Mouse (Mus musculus): ENCODE measurements at regions not wholly inside any gene's neighbourhood (a gene's known extent, or its start where the extent isn't known, plus 50 kb on each side); places are given as distances from the start of the nearest gene placed in this dataset.

DNA sequence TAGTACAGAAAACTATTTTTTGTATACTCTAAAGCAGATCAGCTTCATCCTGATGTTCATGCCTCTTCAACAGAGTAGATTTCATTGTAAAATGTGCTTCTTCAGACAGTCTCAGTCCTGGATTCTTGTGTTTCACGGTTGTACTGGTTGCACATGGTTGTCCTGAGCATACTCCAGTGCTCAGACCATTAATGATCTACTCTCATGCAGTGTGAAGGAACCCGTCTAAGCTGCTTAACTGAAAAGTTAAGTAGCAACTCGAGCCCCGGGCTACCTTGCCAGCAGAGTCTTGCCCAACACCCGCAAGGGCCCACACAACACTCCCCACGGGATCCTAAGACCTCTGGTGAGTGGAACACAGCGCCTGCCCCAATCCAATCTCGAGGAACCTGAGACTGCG lies 380.3 kb upstream of the Fbxo33 start:
- Histone ChIP-seq H3K9me3 (ENCODE audit: control insufficient read depth, insufficient read depth, low read depth, low read length) (no peaks in the 10 kb centered on the region), H3K9ac (ENCODE audit: insufficient read depth, low read depth, low read length, poor library complexity, severe bottlenecking) (no peak overlapping the region), H3K36me3 (ENCODE audit: control insufficient read depth, insufficient read depth, low read length, poor library complexity, severe bottlenecking) (no peaks in the 10 kb centered on the region), H3K4me1 (ENCODE audit: control insufficient read depth in 2 of 2, insufficient read depth in 2 of 2, low read length in 2 of 2, poor library complexity in 1 of 2) (no peaks in the 10 kb centered on the region), H3K27ac (ENCODE audit: insufficient read depth, low read depth, low read length, poor library complexity, severe bottlenecking) (no peak overlapping the region), H3K4me3 (ENCODE audit: insufficient read depth in 1 of 2, low read depth in 1 of 2, low read length in 2 of 2, poor library complexity in 1 of 2, severe bottlenecking in 1 of 2) (no peak overlapping the region)
- no peak for TF ChIP-seq HCFC1 (IDR thresholded peaks at IDR 0.05; ENCODE audit: borderline replicate concordance, insufficient read depth, low read length)
- TF ChIP-seq ZNF384 (IDR thresholded peaks at IDR 0.05; ENCODE audit: low read depth, low read length): no peak
- TF ChIP-seq CHD2 (IDR thresholded peaks at IDR 0.05; ENCODE audit: low read depth, low read length): no peak
- TF ChIP-seq MAFK (IDR thresholded peaks at IDR 0.05; ENCODE audit: insufficient read depth, low read depth, low read length): no peak
- TF ChIP-seq ZC3H11A (IDR thresholded peaks at IDR 0.05; ENCODE audit: borderline replicate concordance, low read depth, low read length): no peak
- in situ Hi-C loops (cut with MboI; ENCODE audit: low sequenced_read_pairs in 2 of 2, unreplicated experiment in 2 of 2): no loop called here
- DNase-seq (ENCODE audit: low read depth, low spot score): no peak

GRCm38 (mm10) chr12:59589354-59589753 lies 369.8 kb upstream of the Fbxo33 start:
- Histone ChIP-seq H3K9me3 (ENCODE audit: control insufficient read depth, insufficient read depth, low read depth, low read length) (no peaks in the 10 kb centered on the region), H3K27ac (ENCODE audit: insufficient read depth, low read depth, low read length, poor library complexity, severe bottlenecking) (no peak overlapping the region), H3K36me3 (ENCODE audit: control insufficient read depth, insufficient read depth, low read length, poor library complexity, severe bottlenecking) (no peaks in the 10 kb centered on the region), H3K4me1 (ENCODE audit: control insufficient read depth in 2 of 2, insufficient read depth in 2 of 2, low read length in 2 of 2, poor library complexity in 1 of 2) (no peaks in the 10 kb centered on the region), H3K4me3 (ENCODE audit: insufficient read depth in 1 of 2, low read depth in 1 of 2, low read length in 2 of 2, poor library complexity in 1 of 2, severe bottlenecking in 1 of 2) (no peak overlapping the region), H3K9ac (ENCODE audit: insufficient read depth, low read depth, low read length, poor library complexity, severe bottlenecking) (no peak overlapping the region)
- in situ Hi-C loops (cut with MboI; ENCODE audit: low sequenced_read_pairs in 2 of 2, unreplicated experiment in 2 of 2): no loop called here
- TF ChIP-seq ZNF384 (IDR thresholded peaks at IDR 0.05; ENCODE audit: low read depth, low read length): no peak
- TF ChIP-seq HCFC1 (IDR thresholded peaks at IDR 0.05; ENCODE audit: borderline replicate concordance, insufficient read depth, low read length): no peak
- no peak for TF ChIP-seq CHD2 (IDR thresholded peaks at IDR 0.05; ENCODE audit: low read depth, low read length)
- no peak for TF ChIP-seq MAFK (IDR thresholded peaks at IDR 0.05; ENCODE audit: insufficient read depth, low read depth, low read length)
- no peak for TF ChIP-seq ZC3H11A (IDR thresholded peaks at IDR 0.05; ENCODE audit: borderline replicate concordance, low read depth, low read length)
- DNase-seq (ENCODE audit: low read depth, low spot score): no peak

DNA sequence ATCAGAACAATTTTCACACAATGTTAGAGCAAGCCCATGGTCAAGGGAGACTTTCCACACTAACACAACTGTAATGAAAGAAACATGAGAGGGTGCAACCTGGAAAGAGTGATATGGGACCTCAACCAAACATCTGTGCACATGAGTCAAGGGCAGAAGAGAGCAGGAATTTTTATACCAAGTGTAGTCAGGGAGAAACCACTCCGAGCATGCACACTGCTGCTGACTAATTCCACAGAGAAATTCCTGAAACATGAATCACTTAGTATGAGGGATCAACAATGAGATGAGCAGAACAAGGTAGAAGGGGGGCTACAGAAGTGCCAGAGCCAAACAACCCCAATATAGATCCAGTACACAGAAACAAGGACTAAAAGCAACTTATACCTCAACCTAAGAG lies 363.1 kb upstream of the Fbxo33 start:
- Histone ChIP-seq H3K9me3 (ENCODE audit: control insufficient read depth, insufficient read depth, low read depth, low read length) (no peaks in the 10 kb centered on the region), H3K27ac (ENCODE audit: insufficient read depth, low read depth, low read length, poor library complexity, severe bottlenecking) (no peak overlapping the region), H3K4me3 (ENCODE audit: insufficient read depth in 1 of 2, low read depth in 1 of 2, low read length in 2 of 2, poor library complexity in 1 of 2, severe bottlenecking in 1 of 2) (no peak overlapping the region), H3K9ac (ENCODE audit: insufficient read depth, low read depth, low read length, poor library complexity, severe bottlenecking) (no peak overlapping the region), H3K4me1 (ENCODE audit: control insufficient read depth in 2 of 2, insufficient read depth in 2 of 2, low read length in 2 of 2, poor library complexity in 1 of 2) (no peaks in the 10 kb centered on the region), H3K36me3 (ENCODE audit: control insufficient read depth, insufficient read depth, low read length, poor library complexity, severe bottlenecking) (no peaks in the 10 kb centered on the region)
- no peak for TF ChIP-seq HCFC1 (IDR thresholded peaks at IDR 0.05; ENCODE audit: borderline replicate concordance, insufficient read depth, low read length)
- no peak for TF ChIP-seq ZC3H11A (IDR thresholded peaks at IDR 0.05; ENCODE audit: borderline replicate concordance, low read depth, low read length)
- no peak for TF ChIP-seq ZNF384 (IDR thresholded peaks at IDR 0.05; ENCODE audit: low read depth, low read length)
- TF ChIP-seq MAFK (IDR thresholded peaks at IDR 0.05; ENCODE audit: insufficient read depth, low read depth, low read length): no peak
- no peak for TF ChIP-seq CHD2 (IDR thresholded peaks at IDR 0.05; ENCODE audit: low read depth, low read length)
- in situ Hi-C loops (cut with MboI; ENCODE audit: low sequenced_read_pairs in 2 of 2, unreplicated experiment in 2 of 2): no loop called here
- no peak for DNase-seq (ENCODE audit: low read depth, low spot score)

GRCm38 (mm10) chr12:59579694-59580093 lies 360.2 kb upstream of the Fbxo33 start:
- TF ChIP-seq ZNF384 (IDR thresholded peaks at IDR 0.05; ENCODE audit: low read depth, low read length) (no peak), ZC3H11A (IDR thresholded peaks at IDR 0.05; ENCODE audit: borderline replicate concordance, low read depth, low read length) (no peak), CHD2 (IDR thresholded peaks at IDR 0.05; ENCODE audit: low read depth, low read length) (no peak), MAFK (IDR thresholded peaks at IDR 0.05; ENCODE audit: insufficient read depth, low read depth, low read length) (no peak), HCFC1 (IDR thresholded peaks at IDR 0.05; ENCODE audit: borderline replicate concordance, insufficient read depth, low read length) (no peak)
- in situ Hi-C loops (cut with MboI; ENCODE audit: low sequenced_read_pairs in 2 of 2, unreplicated experiment in 2 of 2): no loop called here
- H3K4me3 ChIP-seq (ENCODE audit: insufficient read depth in 1 of 2, low read depth in 1 of 2, low read length in 2 of 2, poor library complexity in 1 of 2, severe bottlenecking in 1 of 2): no peak overlapping the region

DNA sequence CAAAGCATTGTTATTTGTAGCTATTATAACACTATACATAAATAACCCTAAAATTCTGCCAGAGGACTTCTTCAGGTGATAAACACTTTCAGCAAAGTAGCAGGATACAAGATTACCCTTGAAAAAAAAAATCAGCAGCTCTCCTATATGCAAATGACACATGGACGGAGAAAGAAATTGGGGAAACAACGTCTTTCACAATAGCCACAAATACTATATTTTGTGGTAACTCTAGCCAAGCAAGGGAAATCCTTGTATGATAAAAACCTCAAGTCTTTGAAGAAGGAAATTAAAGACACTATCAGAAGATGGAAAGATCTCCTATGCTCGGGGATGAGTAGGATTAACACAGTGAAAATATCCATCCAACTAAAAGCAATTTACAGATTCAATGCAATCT lies 344.4 kb upstream of the Fbxo33 start:
- Histone ChIP-seq H3K27ac (ENCODE audit: insufficient read depth, low read depth, low read length, poor library complexity, severe bottlenecking) (no peak overlapping the region), H3K4me3 (ENCODE audit: insufficient read depth in 1 of 2, low read depth in 1 of 2, low read length in 2 of 2, poor library complexity in 1 of 2, severe bottlenecking in 1 of 2) (no peak overlapping the region), H3K36me3 (ENCODE audit: control insufficient read depth, insufficient read depth, low read length, poor library complexity, severe bottlenecking) (no peaks in the 10 kb centered on the region), H3K4me1 (ENCODE audit: control insufficient read depth in 2 of 2, insufficient read depth in 2 of 2, low read length in 2 of 2, poor library complexity in 1 of 2) (no peaks in the 10 kb centered on the region), H3K9me3 (ENCODE audit: control insufficient read depth, insufficient read depth, low read depth, low read length) (no peaks in the 10 kb centered on the region), H3K9ac (ENCODE audit: insufficient read depth, low read depth, low read length, poor library complexity, severe bottlenecking) (no peak overlapping the region)
- no peak for DNase-seq (ENCODE audit: low read depth, low spot score)
- in situ Hi-C loops (cut with MboI; ENCODE audit: low sequenced_read_pairs in 2 of 2, unreplicated experiment in 2 of 2): no loop called here
- TF ChIP-seq HCFC1 (IDR thresholded peaks at IDR 0.05; ENCODE audit: borderline replicate concordance, insufficient read depth, low read length) (no peak), ZC3H11A (IDR thresholded peaks at IDR 0.05; ENCODE audit: borderline replicate concordance, low read depth, low read length) (no peak), ZNF384 (IDR thresholded peaks at IDR 0.05; ENCODE audit: low read depth, low read length) (no peak), CHD2 (IDR thresholded peaks at IDR 0.05; ENCODE audit: low read depth, low read length) (no peak), MAFK (IDR thresholded peaks at IDR 0.05; ENCODE audit: insufficient read depth, low read depth, low read length) (no peak)

More at GRCm38 (mm10) chr12:59579694-59580093, 360.2 kb upstream of the Fbxo33 start:
- DNase-seq (ENCODE audit: low read depth, low spot score): no peak
- H3K4me1 ChIP-seq (ENCODE audit: control insufficient read depth in 2 of 2, insufficient read depth in 2 of 2, low read length in 2 of 2, poor library complexity in 1 of 2): no peaks in the 10 kb centered on the region
- no peaks in the 10 kb centered on the region for H3K36me3 ChIP-seq (ENCODE audit: control insufficient read depth, insufficient read depth, low read length, poor library complexity, severe bottlenecking)
- H3K27ac ChIP-seq (ENCODE audit: insufficient read depth, low read depth, low read length, poor library complexity, severe bottlenecking): no peak overlapping the region
- H3K9ac ChIP-seq (ENCODE audit: insufficient read depth, low read depth, low read length, poor library complexity, severe bottlenecking): no peak overlapping the region
- H3K9me3 ChIP-seq (ENCODE audit: control insufficient read depth, insufficient read depth, low read depth, low read length): no peaks in the 10 kb centered on the region

All from ES-E14 (cell line).